Mouse (Mus musculus): ENCODE measurements around the gene Col27a1. TPM values are rescaled to one million over a fixed set of nuclear protein-coding genes. Genes with fewer than 3 reads are reported as not detected.

Col27a1 gene
- polyA plus RNA-seq, 1 experiment, result not detected

- TF ChIP-seq POLR2A (IDR thresholded peaks at IDR 0.05; ENCODE audit: borderline replicate concordance, low read depth, low read length), result no peak
- no peak for TF ChIP-seq CTCF (IDR thresholded peaks at IDR 0.05; ENCODE audit: low read depth, low read length)
- Histone ChIP-seq H3K4me1 (ENCODE audit: control insufficient read depth, insufficient read depth, low read length) (no peaks in the 10 kb centered on the region), H3K4me3 (ENCODE audit: insufficient read depth, low read length) (no peak overlapping the region), H3K27ac (ENCODE audit: insufficient read depth, low read depth, low read length) (no peak overlapping the region)
These were observed 20.0 kb downstream of the Col27a1 start for GRCm38 (mm10) chr4:63233557-63234452.

GRCm38 (mm10) chr4:63234852-63235251 is 21.0 kb downstream of the Col27a1 start:
- H3K4me1 ChIP-seq (ENCODE audit: control insufficient read depth, insufficient read depth, low read length), result no peaks in the 10 kb centered on the region
- TF ChIP-seq POLR2A (IDR thresholded peaks at IDR 0.05; ENCODE audit: borderline replicate concordance, low read depth, low read length) (no peak), CTCF (IDR thresholded peaks at IDR 0.05; ENCODE audit: low read depth, low read length) (no peak)

DNA sequence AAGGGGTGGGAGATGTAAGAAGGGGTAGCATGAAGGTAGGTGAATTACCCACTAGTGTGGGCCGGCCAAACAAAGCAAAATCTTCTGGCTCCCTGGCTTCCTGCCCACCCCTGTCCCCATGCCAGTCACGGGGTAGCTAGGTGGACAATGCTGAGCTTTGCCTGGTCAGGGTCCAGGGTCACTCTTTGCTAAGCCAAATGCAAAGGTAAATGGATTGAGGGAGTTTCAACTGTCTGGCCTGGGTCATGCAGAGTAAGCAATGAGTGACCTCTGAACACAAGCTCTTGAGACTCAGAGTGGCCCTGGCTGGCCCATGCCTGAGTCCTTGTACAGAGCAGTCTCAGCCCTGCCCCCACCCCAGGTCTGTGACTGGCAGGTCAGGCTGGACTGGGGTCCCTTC is 22.4 kb downstream of the Col27a1 start:
- TF ChIP-seq POLR2A (IDR thresholded peaks at IDR 0.05; ENCODE audit: borderline replicate concordance, low read depth, low read length), result no peak
- no peak for TF ChIP-seq CTCF (IDR thresholded peaks at IDR 0.05; ENCODE audit: low read depth, low read length)
- Histone ChIP-seq H3K27ac (ENCODE audit: insufficient read depth, low read depth, low read length) (no peak overlapping the region), H3K4me1 (ENCODE audit: control insufficient read depth, insufficient read depth, low read length) (no peaks in the 10 kb centered on the region), H3K4me3 (ENCODE audit: insufficient read depth, low read length) (no peak overlapping the region)

More at GRCm38 (mm10) chr4:63234852-63235251, 21.0 kb downstream of the Col27a1 start:
- Histone ChIP-seq H3K4me3 (ENCODE audit: insufficient read depth, low read length) (no peak overlapping the region), H3K27ac (ENCODE audit: insufficient read depth, low read depth, low read length) (no peak overlapping the region)

DNA sequence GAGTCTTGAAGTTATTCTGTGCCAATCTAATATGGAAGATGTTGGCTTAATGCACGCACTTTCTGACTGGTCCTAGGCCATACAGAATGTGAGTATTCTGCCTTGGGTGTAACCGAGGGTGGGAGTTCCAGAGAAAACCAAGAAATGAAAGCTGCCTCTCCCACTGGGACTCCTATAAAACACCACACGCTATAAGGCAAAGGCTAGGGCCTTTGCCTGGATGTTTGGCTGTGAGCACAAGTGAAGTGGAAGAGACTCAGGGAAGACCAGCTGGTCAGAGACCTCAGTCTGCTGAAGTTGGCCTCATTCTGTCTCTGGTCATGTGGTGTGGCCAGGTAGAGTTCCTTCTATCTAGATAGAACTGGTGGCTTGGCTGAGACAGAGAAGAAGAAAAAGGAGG is 23.4 kb downstream of the Col27a1 start:
- no peaks in the 10 kb centered on the region for H3K4me1 ChIP-seq (ENCODE audit: control insufficient read depth, insufficient read depth, low read length)
- H3K27ac ChIP-seq (ENCODE audit: insufficient read depth, low read depth, low read length), result no peak overlapping the region
- no peak overlapping the region for H3K4me3 ChIP-seq (ENCODE audit: insufficient read depth, low read length)
- TF ChIP-seq CTCF (IDR thresholded peaks at IDR 0.05; ENCODE audit: low read depth, low read length), result no peak
- no peak for TF ChIP-seq POLR2A (IDR thresholded peaks at IDR 0.05; ENCODE audit: borderline replicate concordance, low read depth, low read length)

DNA sequence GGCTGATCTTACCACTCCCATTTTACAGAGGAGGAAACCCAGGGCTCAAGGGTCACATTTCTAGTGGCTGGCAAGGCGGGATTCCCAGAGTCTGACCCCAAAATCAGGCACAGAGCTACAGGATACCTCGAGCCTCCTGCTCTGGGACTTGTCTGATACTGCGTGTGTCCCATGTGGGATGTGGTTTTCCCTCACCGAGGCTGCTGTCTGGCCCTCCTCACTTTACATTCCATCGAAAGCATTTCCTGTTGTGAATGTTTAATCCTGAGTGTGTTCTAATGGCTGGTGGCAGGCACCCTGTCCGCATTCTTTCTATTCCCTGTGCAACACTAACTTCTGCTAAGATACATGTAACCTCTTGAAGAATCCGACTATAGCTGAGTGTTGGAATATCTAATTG is 24.3 kb downstream of the Col27a1 start:
- Histone ChIP-seq H3K4me3 (ENCODE audit: insufficient read depth, low read length) (no peak overlapping the region), H3K4me1 (ENCODE audit: control insufficient read depth, insufficient read depth, low read length) (no peaks in the 10 kb centered on the region), H3K27ac (ENCODE audit: insufficient read depth, low read depth, low read length) (no peak overlapping the region)
- TF ChIP-seq CTCF (IDR thresholded peaks at IDR 0.05; ENCODE audit: low read depth, low read length) (no peak), POLR2A (IDR thresholded peaks at IDR 0.05; ENCODE audit: borderline replicate concordance, low read depth, low read length) (no peak)

GRCm38 (mm10) chr4:63238722-63239121 is 24.9 kb downstream of the Col27a1 start:
- no peak overlapping the region for H3K4me3 ChIP-seq (ENCODE audit: insufficient read depth, low read length)
- H3K27ac ChIP-seq (ENCODE audit: insufficient read depth, low read depth, low read length), result no peak overlapping the region
- no peak for TF ChIP-seq POLR2A (IDR thresholded peaks at IDR 0.05; ENCODE audit: borderline replicate concordance, low read depth, low read length)
- TF ChIP-seq CTCF (IDR thresholded peaks at IDR 0.05; ENCODE audit: low read depth, low read length), result no peak
- H3K4me1 ChIP-seq (ENCODE audit: control insufficient read depth, insufficient read depth, low read length), result no peaks in the 10 kb centered on the region

GRCm38 (mm10) chr4:63241031-63241430 is 27.2 kb downstream of the Col27a1 start:
- H3K4me3 ChIP-seq (ENCODE audit: insufficient read depth, low read length), result no peak overlapping the region
- TF ChIP-seq POLR2A (IDR thresholded peaks at IDR 0.05; ENCODE audit: borderline replicate concordance, low read depth, low read length), result no peak
- no peak for TF ChIP-seq CTCF (IDR thresholded peaks at IDR 0.05; ENCODE audit: low read depth, low read length)

GRCm38 (mm10) chr4:63247991-63248390 is 34.2 kb downstream of the Col27a1 start:
- H3K27ac ChIP-seq (ENCODE audit: insufficient read depth, low read depth, low read length), result no peak overlapping the region
- no peak for TF ChIP-seq CTCF (IDR thresholded peaks at IDR 0.05; ENCODE audit: low read depth, low read length)
- TF ChIP-seq POLR2A (IDR thresholded peaks at IDR 0.05; ENCODE audit: borderline replicate concordance, low read depth, low read length), result no peak

More at GRCm38 (mm10) chr4:63241031-63241430, 27.2 kb downstream of the Col27a1 start:
- Histone ChIP-seq H3K27ac (ENCODE audit: insufficient read depth, low read depth, low read length) (no peak overlapping the region), H3K4me1 (ENCODE audit: control insufficient read depth, insufficient read depth, low read length) (no peaks in the 10 kb centered on the region)

DNA sequence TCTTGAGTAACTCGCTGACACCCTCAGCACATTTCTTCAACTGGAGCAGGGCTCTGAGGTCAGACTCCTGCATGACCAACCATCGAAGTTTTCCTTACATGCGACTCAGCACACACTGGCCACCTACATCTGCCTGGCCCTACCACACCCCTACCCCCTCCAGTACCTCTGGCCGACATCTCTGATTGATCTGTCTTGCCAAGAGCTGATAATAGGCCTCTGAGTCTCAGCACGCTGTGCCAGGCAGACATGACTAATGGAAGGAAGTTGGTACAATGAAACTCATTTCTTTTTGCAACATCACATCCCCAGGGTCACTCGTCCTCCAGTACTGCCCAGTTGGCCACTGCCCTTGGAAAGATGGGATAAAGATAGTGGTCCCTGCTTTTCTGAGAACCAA is 35.1 kb downstream of the Col27a1 start:
- TF ChIP-seq CTCF (IDR thresholded peaks at IDR 0.05; ENCODE audit: low read depth, low read length), result no peak
- TF ChIP-seq POLR2A (IDR thresholded peaks at IDR 0.05; ENCODE audit: borderline replicate concordance, low read depth, low read length), result no peak
- H3K27ac ChIP-seq (ENCODE audit: insufficient read depth, low read depth, low read length), result no peak overlapping the region
- H3K4me3 ChIP-seq (ENCODE audit: insufficient read depth, low read length), result no peak overlapping the region
- H3K4me1 ChIP-seq (ENCODE audit: control insufficient read depth, insufficient read depth, low read length), result no peaks in the 10 kb centered on the region

More at GRCm38 (mm10) chr4:63247991-63248390, 34.2 kb downstream of the Col27a1 start:
- no peaks in the 10 kb centered on the region for H3K4me1 ChIP-seq (ENCODE audit: control insufficient read depth, insufficient read depth, low read length)
- H3K4me3 ChIP-seq (ENCODE audit: insufficient read depth, low read length), result no peak overlapping the region

DNA sequence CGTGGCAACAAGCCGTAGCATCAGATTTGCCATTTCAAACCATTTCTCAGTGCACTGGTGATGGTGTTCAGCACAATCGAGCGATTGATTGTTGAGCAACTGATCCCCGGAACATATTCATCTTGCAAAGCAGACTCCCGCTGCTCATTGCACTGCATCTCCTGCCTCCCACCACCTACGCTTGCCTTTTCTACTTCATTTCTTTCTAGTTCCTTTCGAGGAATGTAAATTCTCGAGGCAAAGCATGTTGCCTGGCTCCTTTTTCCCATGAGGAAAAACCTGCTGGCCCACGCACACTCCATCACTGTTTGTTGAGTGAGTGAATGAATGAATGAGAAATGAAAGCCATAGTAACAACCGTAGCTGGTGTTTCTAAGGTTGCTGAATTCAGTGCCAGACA is 38.0 kb downstream of the Col27a1 start:
- Histone ChIP-seq H3K4me1 (ENCODE audit: control insufficient read depth, insufficient read depth, low read length) (no peaks in the 10 kb centered on the region), H3K4me3 (ENCODE audit: insufficient read depth, low read length) (no peak overlapping the region), H3K27ac (ENCODE audit: insufficient read depth, low read depth, low read length) (no peak overlapping the region)
- TF ChIP-seq POLR2A (IDR thresholded peaks at IDR 0.05; ENCODE audit: borderline replicate concordance, low read depth, low read length) (no peak), CTCF (IDR thresholded peaks at IDR 0.05; ENCODE audit: low read depth, low read length) (no peak)
